Mouse (Mus musculus) hindbrain, embryonic 12.5 days (tissue): ENCODE results near the gene Kdm4b. TPM values are rescaled to one million over a fixed set of nuclear protein-coding genes. Genes with fewer than 3 reads are reported as not detected.

Source experiments
- microRNA-seq: library from miRNA; unstranded; fragments of <30 nt; microRNA quantifications from one replicate; pipeline ENCODE4, GENCODE M21; 2017
- polyA plus RNA-seq: library from polyadenylated mRNA; unstranded; fragments of >200 nt; fragmentation: Nextera tagmentation; extraction: Ambion mirVana; gene quantifications from 2 replicates; pipeline ENCODE4 v1.2.1, GENCODE M21; 2016

The Kdm4b gene
- polyA plus RNA-seq, 1 experiment from 2014 or later: 86.9 TPM

Small RNA genes within 50 kb of the gene (microRNA-seq; reads per million reads assigned to microRNA genes)
- gene Mir6977: 7.0 reads per million, percentile 16 among the genes with 10 or more reads in this experiment

Other genes with a start within 250 kb of the Kdm4b start
- gene Hdgfl2, start 246.4 kb upstream of the Kdm4b start, polyA plus RNA-seq: 167 and 177 TPM in 2 replicates
- 0.06 and 0.09 TPM in 2 replicates for gene Plin4, start 216.3 kb upstream of the Kdm4b start, polyA plus RNA-seq
- 0.42 and 0.62 TPM in 2 replicates for gene Plin5, start 208.5 kb upstream of the Kdm4b start, polyA plus RNA-seq
- gene Lrg1, start 204.1 kb upstream of the Kdm4b start, polyA plus RNA-seq: 0.25 and 0.27 TPM in 2 replicates
- gene Sema6b, start 185.7 kb upstream of the Kdm4b start, polyA plus RNA-seq: 9.6 and 11.2 TPM in 2 replicates
- 8.4 and 8.9 TPM in 2 replicates for gene Tnfaip8l1, start 163.6 kb upstream of the Kdm4b start, polyA plus RNA-seq
- gene Mydgf, start 142.1 kb upstream of the Kdm4b start, polyA plus RNA-seq: 59.2 and 63.0 TPM in 2 replicates
- gene Dpp9, start 107.2 kb upstream of the Kdm4b start, polyA plus RNA-seq: 38.7 and 39.2 TPM in 2 replicates
- gene Fem1a, start 69.3 kb upstream of the Kdm4b start, polyA plus RNA-seq: 19.5 and 19.8 TPM in 2 replicates
- 2.3 and 2.5 TPM in 2 replicates for gene Ticam1, start 49.3 kb upstream of the Kdm4b start, polyA plus RNA-seq
- gene Plin3, start 33.2 kb upstream of the Kdm4b start, polyA plus RNA-seq: 37.1 and 37.2 TPM in 2 replicates
- not detected in 2 replicates for gene Arrdc5, start 25.8 kb upstream of the Kdm4b start, polyA plus RNA-seq
- gene Uhrf1, start 22.7 kb upstream of the Kdm4b start, polyA plus RNA-seq: 95.7 and 99.9 TPM in 2 replicates
- gene Ptprs, start 150.4 kb downstream of the Kdm4b start, polyA plus RNA-seq: 316 and 326 TPM in 2 replicates
- not detected in 2 replicates for gene Znrf4, start 186.4 kb downstream of the Kdm4b start, polyA plus RNA-seq
- gene Gm20219, start 228.3 kb downstream of the Kdm4b start, polyA plus RNA-seq: 1.8 and 2.0 TPM in 2 replicates